21 mouse cellular contexts compared by ENCODE assay signal in the genomic region with DNA sequence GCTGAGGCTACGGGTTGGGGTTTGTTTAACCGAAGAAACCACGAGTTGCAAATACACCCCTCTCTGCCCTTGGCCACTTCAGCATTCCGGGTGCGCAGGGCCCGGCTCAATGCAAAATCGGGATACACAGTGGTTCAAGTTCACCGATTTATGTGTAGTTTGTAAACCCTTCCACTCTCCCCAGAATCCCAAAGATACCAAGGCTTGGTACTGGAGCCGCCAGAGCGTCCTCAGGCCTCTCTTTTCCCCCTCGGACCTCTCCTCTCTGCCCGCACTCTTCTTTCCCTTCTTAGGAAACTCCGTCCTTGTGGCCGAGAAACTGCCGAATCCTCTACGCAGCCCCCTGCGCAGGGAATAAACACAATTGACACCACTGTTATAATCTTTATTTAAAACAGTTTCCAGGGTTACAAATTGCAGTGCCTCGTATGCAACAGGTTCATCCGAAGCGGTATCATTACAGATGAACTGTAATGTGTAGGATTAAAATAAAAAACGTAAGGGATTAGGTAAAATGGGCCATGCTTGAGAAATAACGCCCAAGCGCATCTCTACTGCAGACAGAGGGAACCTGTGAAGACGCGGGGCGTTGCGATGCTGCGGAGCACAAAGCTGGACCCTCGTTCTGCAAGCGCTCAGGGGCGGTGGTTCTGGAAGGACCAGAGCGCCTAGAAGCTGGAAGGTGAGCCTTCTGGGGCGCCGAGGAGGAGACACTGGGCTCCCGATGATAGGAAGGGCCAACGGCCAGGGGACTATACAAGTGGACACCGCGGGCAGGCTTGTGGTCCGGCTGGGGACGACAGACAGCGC. TPM values are rescaled to one million over a fixed set of nuclear protein-coding genes. Genes with fewer than 3 reads are reported as not detected.
DNase-seq lines count a peak whose midpoint lies in the region; ATAC-seq lines count a peak whose summit lies in the region.
"Had no signal": no experiment of that assay in that cellular context is flagged by ENCODE, and none has a peak within 500 bp of the region (broad histone marks: within the 10 kb centered on the region; RNA-seq: fewer than 3 reads in every experiment).

No protein-coding gene starts in this region.

- peak overlapping the region; percentile 41 for H3K9ac ChIP-seq in forebrain, embryonic 14.5 days (ENCODE audit: low read length)
- H3K9ac ChIP-seq in midbrain, embryonic 14.5 days (replicated peaks; ENCODE audit: low read length): no peak overlapping the region
- H3K9ac ChIP-seq: hindbrain, embryonic 15.5 days; liver, embryonic 14.5 days had no signal

- 0 out of 2 replicates have a peak, but pooled peaks have one; percentile 40 for ATAC-seq in forebrain, embryonic 14.5 days
- no peak for ATAC-seq in midbrain, embryonic 14.5 days (ENCODE audit: low FRiP score, low TSS enrichment)
- ATAC-seq: activated CD4-positive, CD25-positive, alpha-beta regulatory T cell, adult 4 months had no signal

- peaks cover 4% of the 10 kb centered on the region; the same call in 1 of the 2 replicates for H3K4me1 ChIP-seq in forebrain, embryonic 14.5 days (ENCODE audit: control insufficient read depth, insufficient read depth, low read length)
- 0 out of 2 replicates have a peak, but pooled peaks cover 3% of the 10 kb centered on the region for H3K4me1 ChIP-seq in midbrain, embryonic 14.5 days (ENCODE audit: control insufficient read depth, insufficient read depth, low read length)
- H3K4me1 ChIP-seq: hindbrain, embryonic 15.5 days had no signal

- DNase-seq in ES-CJ7 (ENCODE audit: low read depth, low spot score): peak; percentile 33
- DNase-seq in embryo, embryonic 11 days: peak; percentile 59
- DNase-seq in forebrain, embryonic 14.5 days (ENCODE audit: low spot score): no peak
- peak; percentile 41 for DNase-seq in midbrain, embryonic 14.5 days
- DNase-seq in cerebellum, postnatal 36 days: no peak
- DNase-seq in ovary, adult 18-20 months (ENCODE audit: low spot score): no peak
- no peak for DNase-seq in layer of hippocampus, postnatal 10 days (ENCODE audit: low spot score in 2 of 2)
- DNase-seq in spleen, adult 18-20 months: no peak
- DNase-seq: cerebellum, postnatal 14 days; heart, adult 2 months; kidney, postnatal 10 days; left cerebral cortex, postnatal 4 days; right cerebral cortex, postnatal 14 days had no signal

- peak overlapping the region; percentile 44 for H3K4me2 ChIP-seq in forebrain, embryonic 14.5 days (ENCODE audit: low read length)
- H3K4me2 ChIP-seq in midbrain, embryonic 14.5 days (ENCODE audit: low read length): peak overlapping the region; percentile 41

- peak overlapping the region; percentile 66; the same call in 1 of the 2 replicates for H3K27ac ChIP-seq in forebrain, embryonic 14.5 days (ENCODE audit: low read depth, low read length)
- peak overlapping the region; percentile 80 for H3K27ac ChIP-seq in midbrain, embryonic 14.5 days (replicated peaks; ENCODE audit: low read depth, low read length)
- H3K27ac ChIP-seq: heart, adult 2 months; hindbrain, embryonic 15.5 days; liver, embryonic 14.5 days had no signal

- H3K4me3 ChIP-seq in forebrain, embryonic 14.5 days (ENCODE audit: low read depth, low read length): peak overlapping the region; percentile 14; the same call in 1 of the 2 replicates
- H3K4me3 ChIP-seq in midbrain, embryonic 14.5 days (replicated peaks; ENCODE audit: low read depth, low read length): no peak overlapping the region
- H3K4me3 ChIP-seq: heart, adult 2 months; hindbrain, embryonic 15.5 days had no signal

- peaks cover 75% of the 10 kb centered on the region for H3K27me3 ChIP-seq in forebrain, embryonic 14.5 days (replicated peaks; ENCODE audit: control insufficient read depth, insufficient read depth, low read length)
- H3K27me3 ChIP-seq in midbrain, embryonic 14.5 days (ENCODE audit: control insufficient read depth, insufficient read depth, low read length): peaks cover 86% of the 10 kb centered on the region

- H3K9me3 ChIP-seq in forebrain, embryonic 14.5 days (replicated peaks; ENCODE audit: control insufficient read depth, low read length): no peaks in the 10 kb centered on the region
- H3K9me3 ChIP-seq in midbrain, embryonic 14.5 days (ENCODE audit: control insufficient read depth, low read length): no peaks in the 10 kb centered on the region
- H3K9me3 ChIP-seq: hindbrain, embryonic 15.5 days had no signal

- WGBS in forebrain, embryonic 14.5 days: 5% methylated on average over 41 of the region's 41 CpGs
- WGBS in midbrain, embryonic 14.5 days: 1% methylated on average over 41 of the region's 41 CpGs

- H3K36me3 ChIP-seq in forebrain, embryonic 14.5 days (ENCODE audit: control insufficient read depth, insufficient read depth, low read length): no peaks in the 10 kb centered on the region
- H3K36me3 ChIP-seq in midbrain, embryonic 14.5 days (ENCODE audit: control insufficient read depth, insufficient read depth, low read length): no peaks in the 10 kb centered on the region
- H3K36me3 ChIP-seq: hindbrain, embryonic 15.5 days had no signal

RNA-seq across cellular contexts. Expression of gene Six3, which starts 5.6 kb away (rescaled TPM):
- polyA plus RNA-seq in forebrain, embryonic 14.5 days (2014; fragmentation: Nextera tagmentation; extraction: Ambion mirVana): 11.3 and 15.0 TPM in 2 replicates
- 19.9 and 20.2 TPM in 2 replicates for polyA plus RNA-seq in midbrain, embryonic 14.5 days (2014; fragmentation: Nextera tagmentation; extraction: Ambion mirVana)
- total RNA-seq in layer of hippocampus, postnatal 10 days (2021): under 1 TPM; 0.43 to 0.54 TPM
- total RNA-seq: adrenal gland, postnatal 4 days; heart, adult 2 months; MEL; neutrophil, adult 5-6 weeks had no signal
- polyA plus RNA-seq: activated CD4-positive, CD25-positive, alpha-beta regulatory T cell, adult 4 months; C2C12; heart, postnatal 0 days had no signal

Comparison
In these comparisons a context has a peak if more than half of its experiments do, and no peak if none do; other contexts are left out.
1. DNase-seq: peak in ES-CJ7 (single experiment), embryo, embryonic 11 days (single experiment) and midbrain, embryonic 14.5 days (single experiment); none in forebrain, embryonic 14.5 days (single experiment), cerebellum, postnatal 36 days (0 of 2), ovary, adult 18-20 months (single experiment), layer of hippocampus, postnatal 10 days (0 of 2) and spleen, adult 18-20 months (0 of 2).